Mouse (Mus musculus) Patski (cell line): ENCODE measurements at regions not wholly inside any gene's neighbourhood (a gene's known extent, or its start where the extent isn't known, plus 50 kb on each side); places are given as distances from the start of the nearest gene placed in this dataset.

ENCODE experiments used
- ATAC-seq: fragments of 100-300 bp; one replicate; pipeline ENCODE4 v1.8.0; 2021
- CTCF ChIA-PET: fragments of 350-600 bp; sonication (Branson Sonifier 250); formaldehyde crosslinking; loops from one replicate; lab custom pipeline; 2022; ENCODE audit warnings: inconsistent platforms; lab: Charles Lee
- POLR2A ChIA-PET: fragments of 350-600 bp; sonication (Branson Sonifier 250); formaldehyde crosslinking; loops from one replicate; lab custom pipeline; 2022; ENCODE audit warnings: antibody characterized with exemption, inconsistent platforms; lab: Charles Lee
- DNase-seq: peaks from one replicate; pipeline ENCODE4 v3.0.0-alpha.2; 2011; ENCODE audit warnings: low read depth, low spot score
- H3K27me3 ChIP-seq: fragments of 371-371 bp; one replicate; pipeline ENCODE4 v1.5.1; 2021
- CTCF ChIP-seq: fragments of 100-300 bp; IDR thresholded peaks from one replicate; pipeline ENCODE4 v1.5.1; 2021
- in situ Hi-C: fragments of 300-500 bp; cut with MboI; formaldehyde crosslinking; loops from 3 replicates; pipeline ENCODE4 v1.11.1; 2018; ENCODE audit warnings: low pct_unique_long_range_greater_than_20kb, mixed read lengths

DNA sequence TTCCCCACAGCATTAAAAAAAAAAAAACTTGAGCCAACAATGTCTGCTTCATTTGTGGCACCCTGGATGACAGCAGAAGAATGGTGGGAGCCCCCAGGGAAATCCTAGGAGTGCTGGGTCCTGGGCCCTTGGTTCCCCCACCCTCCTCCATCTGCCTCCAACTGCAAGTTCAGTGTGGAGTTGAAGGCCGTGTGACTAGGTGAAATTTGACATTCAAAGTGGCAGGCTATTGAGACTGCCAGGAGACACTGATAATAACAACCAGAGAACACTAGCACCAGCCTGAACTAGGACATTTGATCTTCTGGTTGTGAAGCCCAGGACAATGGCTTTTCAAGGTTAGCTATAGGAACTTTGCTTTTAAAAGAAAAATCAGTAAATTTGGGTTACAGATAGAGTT, 74.0 kb downstream of the Adamts15 start:
- no peak for TF ChIP-seq CTCF
- ChIA-PET POLR2A (no interaction called here), CTCF (no interaction called here)
- no peak for DNase-seq
- ATAC-seq = no peak
- H3K27me3 ChIP-seq = no peaks in the 10 kb centered on the region
- in situ Hi-C loops = no loop called here

DNA sequence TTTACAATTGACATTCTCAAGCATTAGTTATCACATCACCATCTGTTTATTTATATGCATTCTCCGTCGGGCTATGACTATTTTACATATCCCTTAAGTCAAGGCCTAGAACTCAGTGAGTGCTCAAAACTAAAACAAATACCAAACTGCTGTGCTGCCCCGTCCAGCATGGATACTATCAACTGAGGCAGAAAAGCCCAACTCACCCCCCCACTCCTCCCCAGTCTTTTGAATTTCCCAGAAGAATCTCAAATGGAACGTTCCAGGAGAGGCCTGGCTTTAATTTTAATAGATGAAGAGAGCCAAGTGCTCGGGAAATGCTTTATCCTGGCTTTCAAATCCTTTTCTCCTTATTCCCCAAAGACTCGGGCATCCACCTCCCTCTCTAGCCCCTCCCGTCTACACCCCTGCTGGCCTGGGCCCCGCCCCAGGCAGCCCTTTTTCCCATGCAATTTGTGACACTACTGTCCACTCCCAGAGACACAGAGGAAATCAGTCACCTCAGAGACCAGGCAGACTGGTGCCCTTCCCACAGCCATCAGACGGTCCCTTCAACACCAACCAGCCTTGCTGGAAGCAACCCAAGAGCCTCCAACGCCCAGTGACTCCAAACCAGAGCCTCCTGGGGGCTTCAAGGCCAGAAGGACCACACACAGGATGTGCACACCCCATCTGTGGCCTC, 76.5 kb downstream of the Adamts15 start:
- DNase-seq (no peak), ATAC-seq (no peak)
- POLR2A ChIA-PET = no interaction called here
- no peaks in the 10 kb centered on the region for H3K27me3 ChIP-seq
- CTCF ChIA-PET = no interaction called here
- TF ChIP-seq CTCF = no peak
- in situ Hi-C loops = no loop called here

DNA sequence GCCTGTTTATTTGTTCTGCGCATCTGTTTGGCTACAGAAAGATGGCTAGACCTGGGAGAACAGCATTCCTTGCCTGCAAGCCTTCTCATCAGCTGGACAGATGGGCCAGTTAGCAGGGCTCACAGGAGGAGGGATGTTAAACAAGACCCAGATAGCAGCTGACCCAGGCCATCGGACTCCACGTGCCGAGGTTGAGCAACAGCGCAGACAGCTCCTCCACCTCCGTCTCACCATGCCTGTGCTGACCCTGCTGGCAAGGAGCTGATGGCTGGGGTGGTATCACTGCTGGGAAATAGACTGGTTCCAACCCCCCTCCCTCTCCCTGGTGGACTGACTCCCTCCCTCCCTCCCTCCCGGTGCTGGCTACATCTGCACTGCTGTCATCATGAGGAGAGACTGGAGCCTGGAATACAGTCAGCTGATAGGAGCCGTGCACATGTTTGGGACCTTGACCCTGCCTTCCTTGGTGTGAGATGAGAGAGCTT, 78.1 kb downstream of the Adamts15 start:
- ATAC-seq (no peak), DNase-seq (no peak)
- ChIA-PET CTCF (no interaction called here), POLR2A (no interaction called here)
- in situ Hi-C loops = no loop called here
- H3K27me3 ChIP-seq = no peaks in the 10 kb centered on the region
- no peak for TF ChIP-seq CTCF

DNA sequence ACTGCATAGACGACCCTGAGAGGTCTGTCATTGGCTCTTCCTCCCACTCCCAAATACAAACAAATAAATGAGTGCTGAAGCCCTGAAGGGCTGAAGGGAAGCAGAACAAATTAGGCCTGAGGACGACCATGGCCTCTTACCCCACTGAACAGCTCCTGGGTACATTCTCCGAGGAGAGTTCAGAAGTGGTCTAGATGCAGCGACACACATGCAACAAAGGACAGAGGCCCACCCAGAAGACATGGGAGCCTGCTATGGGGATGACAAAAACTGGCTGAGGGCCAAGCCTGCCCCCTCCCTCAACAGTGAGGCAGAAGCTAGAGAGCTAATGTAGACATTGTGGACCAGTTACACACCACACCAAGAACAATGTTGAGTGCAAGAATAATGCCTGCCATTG, 87.3 kb downstream of the Adamts15 start:
- TF ChIP-seq CTCF = no peak
- ChIA-PET POLR2A (no interaction called here), CTCF (no interaction called here)
- no peak for DNase-seq
- ATAC-seq = no peak
- in situ Hi-C loops = no loop called here
- H3K27me3 ChIP-seq = peaks cover 2% of the 10 kb centered on the region

DNA sequence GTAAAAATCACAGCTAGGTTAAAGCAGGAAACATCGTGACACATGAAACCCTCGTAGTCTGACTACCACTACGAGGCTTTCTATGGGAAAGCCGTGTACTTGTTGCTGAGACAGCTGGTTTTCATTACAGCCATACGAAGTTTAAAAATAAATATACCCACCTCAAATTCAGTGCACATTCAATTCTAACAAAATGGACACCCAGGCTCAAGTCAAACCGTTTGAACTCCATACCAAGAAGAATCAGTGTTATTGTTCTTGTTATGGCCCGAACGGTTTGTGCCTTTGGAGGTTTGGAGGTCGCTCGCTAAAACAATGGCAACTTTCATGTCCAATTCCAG, 87.7 kb downstream of the Adamts15 start:
- ATAC-seq (no peak), DNase-seq (no peak)
- H3K27me3 ChIP-seq = peaks cover 2% of the 10 kb centered on the region
- POLR2A ChIA-PET = no interaction called here
- no peak for TF ChIP-seq CTCF
- CTCF ChIA-PET = no interaction called here
- in situ Hi-C loops = no loop called here

DNA sequence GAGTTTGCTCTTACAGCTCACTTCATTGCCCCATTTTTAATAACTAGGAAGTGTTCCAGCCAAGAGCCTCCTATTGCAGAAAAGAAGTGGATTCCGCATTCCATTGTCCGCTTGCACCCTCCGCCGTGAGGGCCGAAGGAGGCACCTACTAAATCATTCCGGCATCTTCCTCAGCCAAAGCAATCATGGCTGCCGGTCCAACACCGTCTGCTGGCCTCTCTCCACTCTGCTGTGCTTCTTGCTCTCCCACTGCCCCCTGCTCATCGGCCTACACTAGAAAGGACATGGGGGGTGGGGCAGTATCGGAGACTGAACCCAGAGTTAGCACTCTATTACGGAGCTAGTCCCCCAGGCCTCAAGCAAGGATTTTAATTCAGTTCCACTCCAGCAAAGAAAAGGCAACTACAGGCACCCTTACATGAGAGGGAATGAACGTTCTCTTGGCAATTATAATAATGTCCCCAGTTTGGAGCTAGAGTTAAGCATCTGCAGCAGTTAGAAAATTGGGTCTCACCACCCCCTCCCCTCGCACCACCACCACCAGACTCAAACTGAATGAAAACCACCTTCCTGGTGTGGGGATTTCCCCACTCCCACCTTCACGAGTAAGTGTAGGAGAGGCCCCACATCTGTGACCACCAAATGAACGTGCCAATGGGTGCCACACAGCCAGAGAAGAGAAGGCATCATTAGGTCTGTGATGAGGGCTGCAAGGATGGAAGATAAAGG, 88.3 kb downstream of the Adamts15 start:
- CTCF ChIA-PET = no interaction called here
- POLR2A ChIA-PET = no interaction called here
- no peak for TF ChIP-seq CTCF
- in situ Hi-C loops = no loop called here
- ATAC-seq = no peak
- peaks cover 2% of the 10 kb centered on the region for H3K27me3 ChIP-seq
- no peak for DNase-seq

DNA sequence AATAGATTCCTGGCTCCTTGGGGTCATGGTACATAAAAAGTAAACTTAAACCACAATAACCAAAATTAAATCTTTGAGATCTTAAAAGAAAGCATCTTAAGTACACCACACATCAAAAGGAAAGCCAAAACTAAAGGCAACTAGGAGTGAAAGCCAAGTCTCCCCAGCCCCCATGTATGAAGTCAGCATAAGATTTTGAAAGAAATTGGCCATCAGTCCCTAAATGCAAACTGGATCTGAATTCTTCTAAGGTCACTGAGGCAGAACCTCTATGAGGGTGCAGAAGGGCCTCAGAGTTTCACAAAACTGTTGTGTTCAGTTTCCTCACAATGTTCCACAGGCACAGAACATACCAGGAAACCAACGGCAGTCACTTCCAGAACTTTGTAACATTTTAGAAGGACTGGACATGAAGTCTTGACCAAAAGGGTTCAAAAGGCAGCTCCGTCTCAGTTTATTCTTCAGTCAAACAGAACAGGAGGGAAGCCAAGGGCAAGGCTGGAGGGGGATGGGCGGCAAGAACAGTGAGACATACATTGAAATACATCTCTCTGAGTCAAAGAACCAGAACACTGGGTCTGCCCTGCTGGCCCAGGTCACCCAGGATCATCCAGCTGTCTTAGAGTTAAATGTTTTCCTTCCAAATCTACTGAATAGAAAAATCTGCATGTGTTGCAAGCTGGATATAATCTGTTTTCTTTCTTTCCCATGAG, 92.9 kb downstream of the Adamts15 start:
- DNase-seq (no peak), ATAC-seq (no peak)
- ChIA-PET POLR2A (no interaction called here), CTCF (no interaction called here)
- no peaks in the 10 kb centered on the region for H3K27me3 ChIP-seq
- in situ Hi-C loops = no loop called here
- TF ChIP-seq CTCF = no peak

DNA sequence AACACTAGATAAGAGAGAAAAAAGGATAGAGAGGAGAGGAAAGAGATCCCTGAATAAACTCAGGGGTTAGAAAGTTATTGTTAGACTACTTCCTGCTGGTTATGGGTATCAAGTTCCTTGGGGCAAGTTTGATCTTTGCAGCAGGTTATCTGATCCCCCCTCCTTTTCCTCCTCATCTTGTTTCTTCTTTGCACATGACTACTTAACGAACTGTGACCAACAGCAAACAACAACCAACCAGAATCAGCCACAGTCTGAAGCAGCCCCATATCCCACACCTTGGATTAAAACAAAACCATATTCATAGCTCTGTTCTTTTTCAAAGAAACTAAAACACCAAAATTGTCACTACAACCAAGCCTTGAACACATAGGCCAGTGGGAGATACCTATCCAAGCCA, 94.5 kb downstream of the Adamts15 start:
- H3K27me3 ChIP-seq = no peaks in the 10 kb centered on the region
- ChIA-PET CTCF (no interaction called here), POLR2A (no interaction called here)
- ATAC-seq (no peak), DNase-seq (no peak)
- in situ Hi-C loops = no loop called here
- no peak for TF ChIP-seq CTCF

DNA sequence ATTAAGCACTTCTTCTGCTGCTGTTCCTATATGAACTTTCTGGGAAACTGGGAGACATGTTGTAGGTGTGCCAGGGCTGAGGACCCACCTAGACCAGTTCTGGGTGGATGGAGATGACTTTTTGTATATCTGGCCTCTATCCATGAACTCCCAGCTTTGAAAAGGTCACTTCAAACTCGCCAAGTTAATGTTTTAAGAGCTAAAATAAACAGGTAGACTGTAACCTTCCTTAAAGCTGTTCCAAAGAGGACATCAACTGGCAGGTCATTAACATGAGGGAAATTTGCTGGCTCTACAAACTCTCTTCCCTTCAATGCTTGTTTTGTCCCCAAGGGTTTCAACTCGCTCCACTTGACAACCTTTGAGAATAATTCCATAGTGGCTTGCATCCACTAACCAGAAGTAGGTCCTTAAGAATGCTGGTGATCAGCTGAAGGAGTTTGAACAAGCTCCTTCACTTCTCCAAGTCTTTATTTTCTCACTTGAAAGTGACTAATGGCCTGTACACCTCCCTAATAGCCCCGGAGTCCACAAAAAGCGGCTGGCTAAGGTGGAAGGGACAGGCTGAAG, 98.1 kb downstream of the Adamts15 start:
- no peak for DNase-seq
- no peak for ATAC-seq
- in situ Hi-C loops = no loop called here
- POLR2A ChIA-PET = no interaction called here
- no peaks in the 10 kb centered on the region for H3K27me3 ChIP-seq
- CTCF ChIA-PET = interaction anchor here (1.1 to 1.5 kb wide), 2 partner anchors 13 to 18 kb away, joined by 3 to 5 read pairs; no protein-coding TSS in a partner anchor
- no peak for TF ChIP-seq CTCF

DNA sequence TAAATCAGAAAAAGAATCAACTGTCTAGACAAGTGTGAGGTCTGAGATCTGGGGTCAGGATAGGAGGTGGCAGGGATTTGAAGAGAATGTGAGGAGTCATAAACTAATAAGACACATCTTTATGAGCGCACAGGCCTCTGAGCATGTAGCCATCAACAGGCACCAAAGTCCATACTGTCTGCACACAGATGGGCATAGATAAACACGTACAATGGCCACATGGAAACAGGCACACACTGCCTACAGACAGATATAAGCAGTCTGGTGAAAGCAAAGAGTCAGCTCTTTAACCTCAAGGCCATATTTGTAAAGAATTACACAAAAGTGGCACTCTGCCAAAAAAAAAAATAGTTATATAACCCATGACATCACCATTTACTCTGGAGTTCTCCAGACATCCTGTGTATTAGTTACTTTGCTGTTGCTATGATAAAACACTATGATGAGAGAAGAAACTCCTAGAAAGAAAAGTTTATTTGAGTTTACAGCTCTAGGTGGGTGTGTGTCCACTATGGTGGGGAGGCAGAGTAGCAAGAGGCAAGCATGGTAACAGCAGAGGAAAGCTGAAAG, 101.4 kb downstream of the Adamts15 start:
- ChIA-PET POLR2A (no interaction called here), CTCF (no interaction called here)
- H3K27me3 ChIP-seq = no peaks in the 10 kb centered on the region
- ATAC-seq = no peak
- no peak for TF ChIP-seq CTCF
- in situ Hi-C loops = no loop called here
- no peak for DNase-seq
